Mouse (Mus musculus): Measurements from ENCODE around the gene Ak1. TPM values are rescaled to one million over a fixed set of nuclear protein-coding genes. Genes with fewer than 3 reads are reported as not detected.

Gene Ak1
- total RNA-seq (2022), result 10 to 100 TPM; 24.1 to 57.3 (median 40.1) TPM

GRCm38 (mm10) chr2:32621517-32621859 lies at the start of gene Ak1:
TSS of gene Ak1 (plus strand) at chr2:32621758.
- DNase-seq, result no peak

DNA sequence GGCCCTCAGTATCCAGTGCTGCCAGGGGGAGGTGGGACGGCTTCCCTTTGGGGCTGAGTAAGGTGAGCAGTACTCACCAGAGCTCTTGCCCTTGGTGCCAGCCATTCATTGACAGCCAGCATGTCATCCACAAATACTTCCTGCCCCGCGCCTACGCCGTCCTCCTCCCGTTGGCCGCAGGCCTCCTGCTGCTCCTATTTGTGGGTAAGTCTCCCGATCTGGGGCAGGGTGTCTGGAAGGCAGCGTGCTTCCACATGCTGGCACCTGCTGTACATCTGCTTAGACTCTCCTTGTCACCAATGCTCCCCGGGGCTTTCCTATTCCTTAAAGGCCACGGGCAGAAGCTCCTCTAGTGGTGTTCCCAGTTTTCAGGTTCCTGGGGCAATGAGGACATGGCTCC lies 49.4 kb upstream of the Ak1 start:
- DNase-seq, result no peak

DNA sequence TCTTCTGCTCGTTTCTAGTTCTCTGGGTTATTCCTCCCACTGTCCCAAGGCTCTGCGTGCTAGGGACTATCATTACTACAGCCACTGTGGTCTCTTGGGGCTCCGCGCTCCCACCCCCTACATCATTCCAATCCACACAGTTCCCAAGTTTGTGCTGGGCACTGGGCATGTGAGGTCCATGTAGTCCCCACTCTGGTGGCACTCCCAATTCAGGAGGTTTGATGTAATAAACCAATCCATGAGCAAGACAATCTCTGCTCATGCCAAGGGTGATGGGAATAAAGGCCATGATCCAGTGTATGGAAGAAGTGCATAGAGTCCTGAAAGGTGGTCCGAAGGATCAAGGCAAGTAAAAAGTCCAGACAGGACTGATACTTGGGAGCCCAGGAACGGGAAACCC lies 47.1 kb upstream of the Ak1 start, which contains the start of gene Pip5kl1:
Pip5kl1 (plus strand) TSS at position 301 of the 400 bp plus-strand sequence.
- DNase-seq, result no peak

- no peak for DNase-seq
These were observed 46.5 kb upstream of the Ak1 start for GRCm38 (mm10) chr2:32574901-32575585.

GRCm38 (mm10) chr2:32575586-32576160 lies 45.9 kb upstream of the Ak1 start, which contains the start of gene 9430097D07Rik:
TSS of gene 9430097D07Rik (minus strand) at chr2:32575684.
- DNase-seq, result no peak

GRCm38 (mm10) chr2:32576532-32576931 lies 45.0 kb upstream of the Ak1 start:
- no peak for DNase-seq

DNA sequence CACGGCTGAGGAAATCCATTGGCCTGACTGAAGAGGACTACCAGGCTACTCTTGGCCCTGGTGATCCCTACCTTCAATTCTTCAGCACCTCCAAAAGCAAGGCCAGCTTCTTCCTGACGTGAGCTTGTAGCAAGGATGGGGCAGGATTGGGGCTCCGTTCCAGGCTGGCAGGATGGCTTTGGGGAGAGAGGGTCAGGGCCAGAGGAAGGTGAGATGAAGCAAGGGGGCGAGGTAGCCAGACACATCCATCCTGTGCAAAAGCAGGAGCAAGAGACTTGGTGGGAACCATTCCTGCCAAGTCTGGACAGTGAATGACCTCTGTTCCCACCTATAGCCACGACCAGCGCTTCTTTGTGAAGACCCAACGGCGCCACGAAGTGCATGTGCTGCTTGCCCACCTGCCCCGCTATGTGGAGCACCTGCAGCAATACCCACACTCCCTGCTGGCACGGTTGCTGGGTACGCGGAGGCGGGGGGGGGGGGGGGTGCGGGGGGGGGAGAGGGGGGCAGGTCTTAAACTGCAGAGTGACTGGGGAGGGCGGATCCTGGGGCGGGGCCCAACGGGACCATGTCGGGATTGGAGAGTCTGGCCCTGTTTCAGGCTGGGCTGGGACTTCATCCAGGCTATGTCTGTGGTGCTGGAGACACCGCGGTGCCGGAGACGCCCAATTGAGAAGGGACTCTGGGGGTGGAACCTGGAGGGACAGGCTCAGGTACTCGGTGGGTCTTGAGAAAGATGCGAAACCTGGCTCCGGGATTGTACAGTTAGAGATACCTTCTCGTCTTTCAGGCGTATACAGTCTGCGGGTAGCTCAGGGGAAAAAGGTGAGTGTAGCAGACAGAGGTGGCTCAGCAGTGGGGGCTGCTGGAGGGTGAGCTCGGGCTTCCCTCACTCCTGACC lies 43.2 kb upstream of the Ak1 start:
- no peak for DNase-seq

- no peak for DNase-seq
These were observed 40.0 kb upstream of the Ak1 start for GRCm38 (mm10) chr2:32581450-32582095.

DNA sequence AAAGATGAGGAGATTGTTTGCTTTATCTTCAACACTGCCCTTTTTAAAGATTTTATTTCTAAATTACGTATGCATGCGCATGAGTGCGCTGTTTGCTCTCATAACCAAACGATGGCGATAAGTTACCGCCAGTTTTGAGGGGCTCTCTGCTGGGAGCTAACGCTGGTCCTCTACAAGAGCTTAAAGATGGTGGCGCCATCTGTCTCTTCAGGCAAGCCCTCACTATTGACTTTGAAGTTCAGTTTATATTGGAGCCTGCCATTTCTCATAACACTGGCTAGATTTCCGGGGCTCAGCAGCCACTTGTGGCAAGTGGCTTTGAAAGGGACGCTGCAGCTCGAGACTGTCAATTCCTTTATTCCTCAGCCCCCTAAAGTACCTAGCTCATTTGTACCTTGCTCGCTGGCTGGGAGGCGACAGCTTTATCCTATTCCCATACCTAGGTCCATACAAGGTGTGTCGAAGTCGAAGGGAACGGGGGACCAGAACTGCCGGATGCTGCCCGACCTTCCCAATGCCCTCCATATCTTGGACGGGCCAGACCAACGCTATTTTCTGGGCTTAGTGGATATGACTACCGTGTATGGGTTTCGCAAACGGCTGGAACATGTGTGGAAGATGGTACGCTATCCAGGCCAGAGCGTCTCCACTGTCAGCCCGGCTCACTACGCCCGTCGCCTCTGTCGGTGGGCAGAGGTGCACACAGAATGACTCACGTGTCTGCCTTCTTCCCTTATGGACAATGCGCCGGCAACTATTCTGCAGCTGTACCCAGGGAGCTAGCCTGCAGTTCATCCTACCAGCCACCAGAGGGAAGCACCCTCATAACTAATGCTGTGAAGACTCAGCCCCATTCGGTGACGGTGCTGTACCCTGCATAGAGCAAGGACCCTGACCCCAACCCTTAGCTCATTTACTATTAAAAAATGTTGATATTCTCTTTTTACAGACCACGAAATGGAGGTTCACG lies 38.4 kb upstream of the Ak1 start:
- DNase-seq, result peak; percentile 67

DNA sequence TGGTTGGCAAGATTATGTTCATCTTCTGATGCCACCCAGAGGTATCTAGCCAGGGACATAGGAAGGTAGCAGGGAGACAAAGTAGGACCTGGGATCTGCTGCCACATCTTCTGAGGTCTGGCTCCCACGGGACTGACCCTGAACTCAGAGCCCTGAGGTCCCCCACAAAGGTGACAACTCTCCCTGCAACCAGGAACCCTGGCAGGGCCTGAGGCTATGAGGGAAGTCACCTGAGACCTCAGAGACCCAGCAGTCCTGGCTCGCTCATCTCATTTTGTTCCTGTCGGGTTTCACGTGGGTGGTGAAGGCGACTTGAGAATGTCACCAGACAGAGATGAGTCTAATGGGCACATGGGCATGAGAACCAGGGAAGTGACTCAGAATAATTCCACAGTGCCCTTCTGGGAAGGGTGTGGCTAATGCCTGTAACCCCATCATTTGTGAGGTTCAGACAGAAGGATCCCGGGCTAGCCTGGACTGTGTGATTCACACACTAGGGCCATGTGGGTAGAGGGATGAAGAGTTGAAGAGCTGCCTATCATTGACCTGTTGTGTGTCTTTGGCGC lies 36.3 kb upstream of the Ak1 start:
- no peak for DNase-seq

GRCm38 (mm10) chr2:32586871-32587351 lies 34.6 kb upstream of the Ak1 start, which contains the start of gene St6galnac4:
TSS of gene St6galnac4 (plus strand) at chr2:32587095.
- peak; percentile 83 for DNase-seq

DNA sequence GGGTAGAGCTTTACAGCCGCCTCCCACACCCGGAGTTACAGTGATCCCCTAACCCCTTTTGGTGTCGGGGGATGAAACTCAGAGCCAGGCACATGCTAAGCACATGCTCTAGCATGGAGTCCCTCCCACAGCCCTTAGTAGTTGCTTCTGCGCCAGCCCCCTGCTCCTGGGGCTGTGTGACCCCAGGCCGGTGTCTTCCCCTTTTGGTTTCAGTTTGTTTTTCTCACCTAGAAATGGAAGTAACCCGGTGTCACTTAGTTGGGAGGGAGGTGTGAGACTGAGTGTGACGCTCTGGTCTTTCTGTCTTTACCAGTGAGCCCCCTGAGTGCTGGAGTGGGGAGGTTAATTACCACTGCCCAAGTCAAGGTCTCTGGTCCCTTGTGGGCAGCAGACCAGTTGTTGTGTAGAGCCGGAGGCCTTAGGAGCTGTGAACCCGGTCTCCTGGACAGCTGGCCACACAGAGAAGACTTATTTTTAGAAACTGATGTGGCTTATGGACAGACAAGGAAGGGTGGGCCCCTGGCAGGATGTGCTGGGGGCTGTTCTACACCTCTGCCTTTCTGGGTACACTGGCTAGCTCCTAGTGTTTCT lies 33.7 kb upstream of the Ak1 start:
- DNase-seq, result no peak

GRCm38 (mm10) chr2:32589213-32589795 lies 32.3 kb upstream of the Ak1 start:
- DNase-seq, result no peak

- no peak for DNase-seq
These were observed 31.3 kb upstream of the Ak1 start for GRCm38 (mm10) chr2:32590224-32590623.

DNA sequence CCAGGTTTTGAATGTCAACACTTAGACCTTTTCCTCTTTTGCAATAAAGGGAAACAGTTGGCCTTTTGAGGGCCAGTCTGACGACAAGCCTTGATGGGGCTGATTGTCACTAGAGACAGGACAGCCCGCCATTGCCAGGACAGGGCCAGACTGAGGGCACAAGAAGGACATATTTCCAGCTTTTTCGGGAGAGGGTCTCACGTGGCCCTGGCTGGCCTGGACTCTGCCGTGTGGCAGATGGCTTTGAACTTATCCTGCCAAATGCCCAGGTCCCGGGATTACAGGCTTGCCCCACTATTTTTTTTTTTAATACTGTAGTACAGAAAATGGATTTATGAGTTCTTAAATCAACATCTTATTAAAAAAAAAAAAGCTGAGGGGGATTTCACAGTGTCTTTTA lies 30.3 kb upstream of the Ak1 start:
- DNase-seq, result no peak

- no peak for DNase-seq
These were observed 24.8 kb upstream of the Ak1 start for GRCm38 (mm10) chr2:32596725-32597124.

GRCm38 (mm10) chr2:32597248-32597647 lies 24.3 kb upstream of the Ak1 start:
- no peak for DNase-seq

- no peak for DNase-seq
These were observed 23.9 kb upstream of the Ak1 start for GRCm38 (mm10) chr2:32597699-32598098.

GRCm38 (mm10) chr2:32598506-32598905 lies 23.1 kb upstream of the Ak1 start:
- DNase-seq, result no peak

DNA sequence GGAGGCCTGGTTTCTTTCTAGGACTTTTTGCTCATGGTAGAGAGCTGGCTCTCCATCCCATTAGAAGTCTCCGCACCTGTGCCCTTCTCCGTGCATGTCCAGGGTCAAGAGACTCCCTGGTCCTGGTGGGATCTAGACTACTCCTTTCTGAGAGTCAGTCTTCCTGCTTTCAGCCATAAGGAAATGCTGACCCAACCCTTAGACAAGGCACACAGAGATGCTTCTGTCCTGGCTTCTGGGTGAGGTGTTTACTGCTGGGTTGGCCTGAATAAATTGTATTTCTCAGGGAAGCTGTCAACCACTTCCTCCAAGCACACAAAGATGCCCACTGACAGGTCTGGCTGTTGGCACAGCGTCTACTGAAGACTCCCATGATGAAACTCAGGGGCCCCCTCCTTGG lies 22.1 kb upstream of the Ak1 start, which contains the start of gene St6galnac6:
St6galnac6 (plus strand) TSS at position 301 of the 400 bp plus-strand sequence.
- no peak for DNase-seq

All from adrenal gland, adult 8-10 months (tissue).